Mouse (Mus musculus) kidney, adult 18-20 months (tissue): ENCODE measurements around the gene Lamp2.
"Not testable (repeated sequence)": the region's sequence is repeated elsewhere in the genome, so short reads cannot be mapped to it uniquely, and the experiment has no call there.

Experiments used
- DNase-seq: peaks from one replicate; pipeline ENCODE4 v3.0.0; 2021

Gene Lamp2

DNA sequence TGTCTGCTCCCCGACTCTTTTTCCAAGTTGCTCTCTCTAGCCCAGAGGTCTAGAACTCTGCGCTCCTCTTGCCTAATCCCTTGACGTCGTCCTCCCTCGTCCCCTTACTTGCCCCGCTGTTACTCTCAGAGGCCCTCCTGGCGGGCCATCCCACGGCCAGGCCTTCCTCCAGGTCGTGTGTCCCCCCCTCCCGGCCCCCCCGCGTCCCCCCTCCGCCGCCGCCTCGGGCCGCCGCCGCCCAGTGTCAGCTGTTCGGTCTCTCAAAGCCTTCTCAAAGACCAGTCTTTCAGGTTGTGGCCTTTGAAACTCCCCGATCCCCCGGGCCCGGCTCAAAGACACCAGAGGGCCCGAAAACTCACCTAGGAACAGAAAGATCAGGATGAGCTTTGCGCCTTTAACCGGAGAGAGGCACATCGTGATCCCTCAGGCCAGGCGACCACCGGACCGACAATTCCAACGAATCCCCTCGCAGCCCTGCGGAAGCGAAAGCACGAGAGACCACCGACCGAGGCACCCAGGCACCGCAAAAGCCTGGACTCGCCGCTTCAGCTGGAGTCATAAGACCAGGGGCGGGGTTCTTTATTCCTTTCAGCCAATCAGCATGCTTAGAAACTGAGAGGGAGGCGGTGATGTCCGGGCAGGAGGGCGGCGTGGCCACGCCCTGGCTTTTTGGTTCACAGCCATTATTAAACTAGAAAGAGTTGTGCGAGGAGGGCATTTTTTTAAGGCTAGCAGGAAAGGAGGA lies at the start of gene Lamp2:
Gene Lamp2, minus strand, starts transcription at position 565 of the 745 bp plus-strand sequence.
- DNase-seq, result peak; percentile 77

DNA sequence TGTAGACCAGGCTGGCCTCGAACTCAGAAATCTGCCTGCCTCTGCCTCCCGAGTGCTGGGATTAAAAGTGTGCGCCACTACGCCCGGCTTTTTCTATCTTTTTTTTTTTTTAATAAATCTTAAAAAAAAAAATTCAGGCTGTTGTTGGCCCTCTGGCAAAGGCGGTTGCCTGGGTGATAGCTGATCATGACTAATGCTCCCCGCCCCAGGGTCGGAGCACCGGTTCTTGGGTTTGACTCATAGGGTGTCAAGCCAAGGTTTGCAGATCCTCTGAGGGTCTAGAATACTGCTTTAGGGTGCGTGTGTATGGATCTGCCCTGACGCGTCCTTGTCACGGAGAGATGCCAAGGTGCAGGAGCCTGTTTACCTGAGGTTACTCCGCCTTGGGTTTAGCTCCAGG lies 48.6 kb upstream of the Lamp2 start:
- no peak for DNase-seq

DNA sequence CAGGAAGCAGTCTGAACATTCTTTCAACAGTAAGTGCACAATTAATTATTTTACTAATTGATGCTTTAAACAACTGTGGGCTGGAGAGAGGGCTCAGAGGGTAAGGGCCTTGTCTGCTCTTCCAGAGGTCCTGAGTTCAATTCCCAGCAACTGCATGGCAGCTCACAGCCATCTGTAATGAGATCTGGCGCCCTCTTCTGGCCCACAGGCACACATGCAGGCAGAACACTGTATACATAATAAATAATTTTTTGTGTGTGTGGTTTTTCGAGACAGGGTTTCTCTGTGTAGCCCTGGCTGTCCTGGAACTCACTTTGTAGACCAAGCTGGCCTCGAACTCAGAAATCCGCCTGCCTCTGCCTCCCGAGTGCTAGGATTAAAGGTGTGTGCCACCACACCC lies 45.9 kb upstream of the Lamp2 start:
- DNase-seq, result not testable (repeated sequence)

DNA sequence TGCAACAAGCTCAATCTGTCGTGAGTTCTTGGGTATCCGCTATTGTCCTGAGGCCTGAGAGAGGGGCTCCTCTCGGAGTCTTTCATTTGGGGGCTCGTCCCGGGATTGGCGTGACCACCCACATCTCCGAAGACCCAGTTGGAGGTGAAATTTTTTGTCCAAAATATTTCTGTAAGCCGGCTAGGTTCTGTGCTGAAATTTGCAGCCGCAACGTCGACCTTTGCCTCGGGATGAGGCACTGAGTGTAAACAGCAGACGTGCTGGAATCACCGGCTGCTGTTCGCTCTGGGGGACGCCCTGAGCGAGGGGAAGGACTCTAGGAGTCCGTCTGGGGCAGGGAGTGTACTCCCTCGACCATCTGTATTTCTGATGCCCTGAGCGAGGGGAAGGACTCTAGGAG lies 29.2 kb upstream of the Lamp2 start:
- DNase-seq, result not testable (repeated sequence)

DNA sequence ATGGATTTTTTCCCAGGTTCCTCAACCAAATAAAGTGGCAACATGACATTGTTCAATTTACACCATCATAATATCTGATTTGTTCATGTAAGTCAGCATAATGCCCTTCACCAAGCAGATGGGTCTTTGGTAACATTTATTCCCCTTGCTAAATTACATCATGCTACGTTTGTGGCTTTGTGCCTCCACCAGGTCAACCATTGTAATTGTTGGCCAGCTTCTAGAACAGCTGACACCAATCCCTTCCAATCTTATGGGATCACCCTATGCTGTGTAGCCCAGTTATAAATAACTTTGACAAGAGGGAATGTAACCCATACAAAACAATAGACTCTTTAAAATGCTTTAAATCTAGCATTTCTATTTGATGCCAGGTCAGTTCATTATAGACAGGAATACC lies 22.3 kb upstream of the Lamp2 start:
- no peak for DNase-seq

DNA sequence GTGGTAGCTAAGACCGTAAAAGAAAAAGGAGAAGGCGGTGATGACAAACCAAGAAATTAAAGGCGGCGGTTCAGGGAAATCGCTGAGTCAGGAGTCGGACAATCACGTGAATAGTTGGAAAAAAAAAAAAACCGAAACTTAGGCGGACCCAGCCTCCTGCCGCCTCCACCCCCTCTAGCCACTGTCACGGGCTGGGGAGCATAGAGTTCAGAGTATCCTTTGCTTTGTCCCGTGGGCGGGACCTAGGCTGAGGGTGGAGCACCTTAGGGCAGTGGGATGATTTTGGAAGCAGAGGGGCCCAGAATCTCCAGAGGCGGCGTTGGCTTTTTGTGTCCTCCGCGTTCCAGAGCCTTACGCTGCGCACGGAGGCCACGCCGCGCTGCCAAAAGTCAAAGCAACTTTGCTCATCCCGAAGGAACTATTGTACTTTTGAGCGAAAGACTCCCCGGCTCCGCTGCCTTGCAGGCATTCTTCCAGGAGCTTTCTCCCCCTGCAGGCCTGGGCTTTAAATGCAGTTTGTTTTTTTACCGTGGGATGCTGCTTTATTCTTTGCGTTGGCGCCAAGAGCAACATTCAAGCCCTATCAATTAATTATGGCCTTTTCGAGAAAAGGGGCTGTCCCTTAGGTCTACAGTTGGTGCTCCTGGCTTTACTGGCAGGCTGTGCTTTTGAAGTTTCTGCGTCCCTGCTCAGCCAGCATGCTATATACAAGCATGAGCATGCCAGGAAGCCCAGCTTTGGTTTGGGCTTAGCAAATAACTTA lies 17.5 kb upstream of the Lamp2 start:
- DNase-seq, result peak; percentile 78

DNA sequence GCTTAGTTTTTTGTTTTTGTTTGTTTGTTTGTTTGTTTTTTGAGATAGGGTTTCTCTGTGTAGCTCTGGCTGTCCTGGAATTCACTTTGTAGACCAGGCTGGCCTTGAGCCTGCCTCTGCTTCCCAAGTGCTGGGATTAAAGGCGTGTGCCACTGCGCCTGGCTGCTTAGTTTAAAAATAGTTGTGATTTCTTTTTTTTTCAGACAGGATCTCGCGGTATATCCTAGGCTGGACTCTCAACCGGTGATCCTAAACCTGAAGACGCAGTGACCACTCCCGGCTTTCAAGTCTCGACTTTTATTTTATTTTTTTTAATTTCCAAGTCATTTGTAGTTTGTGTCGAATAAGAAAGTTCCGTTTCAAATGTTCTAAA lies 16.9 kb upstream of the Lamp2 start:
- no peak for DNase-seq

DNA sequence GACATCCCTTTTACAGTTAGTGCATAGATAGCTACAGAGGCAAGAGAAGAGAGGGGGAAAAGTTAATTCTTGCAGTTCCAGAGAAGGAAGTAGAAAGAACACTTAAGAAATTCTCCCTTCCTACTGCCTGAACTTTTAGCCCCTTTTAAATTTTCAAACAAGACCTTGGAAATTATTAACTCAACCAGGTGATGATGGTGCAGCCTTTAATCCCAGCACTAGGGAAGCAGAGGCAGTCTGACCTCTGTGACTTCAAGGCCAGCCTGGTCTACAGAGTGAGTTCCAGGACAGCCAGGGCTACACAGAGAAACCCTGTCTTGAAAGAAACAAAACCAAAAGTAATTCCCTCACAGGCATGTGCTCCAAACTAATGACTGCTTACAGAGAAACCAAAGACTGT lies 10.0 kb upstream of the Lamp2 start:
- DNase-seq, result no peak

DNA sequence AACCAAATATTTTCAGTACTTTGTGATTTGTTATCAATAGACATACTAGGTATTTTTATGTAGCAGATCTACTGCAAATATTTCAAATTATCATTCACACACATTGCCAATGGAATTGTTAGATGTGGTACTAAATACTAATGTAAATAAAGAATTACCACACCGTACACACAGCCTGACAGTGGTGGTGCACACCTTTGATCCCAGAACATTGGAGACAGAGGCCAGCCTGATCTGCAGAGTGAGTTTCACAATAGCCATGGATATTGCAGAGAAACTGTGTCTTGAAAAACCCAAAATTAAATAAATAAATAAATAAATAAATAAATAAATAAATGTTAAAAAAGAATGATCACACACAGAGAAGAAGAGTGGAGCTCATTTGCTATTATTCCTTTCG lies 6.9 kb upstream of the Lamp2 start:
- DNase-seq, result no peak

DNA sequence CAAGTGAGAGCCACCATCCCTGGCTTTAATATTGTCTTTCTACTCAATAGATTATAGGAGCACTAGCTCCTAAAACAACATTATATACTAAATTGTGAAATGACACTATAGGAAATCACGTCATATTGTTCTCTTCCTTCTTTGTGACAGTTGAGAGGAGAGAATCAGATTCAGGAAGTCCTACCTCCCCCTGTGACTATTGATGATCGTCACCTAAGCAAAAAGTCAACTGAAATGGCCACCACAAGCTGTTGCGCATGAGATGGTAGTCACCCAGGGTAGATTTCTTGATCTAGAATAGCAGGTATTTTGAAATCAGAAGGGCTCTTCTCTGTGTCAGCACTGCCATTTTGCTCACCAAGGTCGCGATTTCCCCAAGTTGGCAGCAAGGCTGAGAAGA lies 5.8 kb upstream of the Lamp2 start:
- DNase-seq, result no peak

DNA sequence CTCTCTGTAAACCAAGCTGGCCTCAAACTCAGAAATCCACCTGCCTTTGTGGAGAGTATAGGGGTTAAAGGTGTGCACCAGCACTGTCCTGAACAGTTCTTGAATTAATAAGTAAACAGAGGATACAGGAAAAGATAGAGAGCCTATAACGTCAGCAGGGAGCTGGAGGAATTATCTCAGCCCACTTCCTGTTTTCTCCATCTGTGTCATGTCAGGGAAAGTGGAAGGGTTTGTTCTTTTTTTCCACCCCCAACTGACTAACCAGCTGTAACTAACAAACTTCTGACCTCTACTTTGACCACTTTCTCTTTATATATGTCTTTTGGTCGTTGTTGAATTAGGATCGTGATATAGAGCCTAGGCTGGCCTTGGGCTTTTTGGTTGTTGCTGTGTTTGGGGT lies 4.6 kb upstream of the Lamp2 start:
- no peak for DNase-seq

DNA sequence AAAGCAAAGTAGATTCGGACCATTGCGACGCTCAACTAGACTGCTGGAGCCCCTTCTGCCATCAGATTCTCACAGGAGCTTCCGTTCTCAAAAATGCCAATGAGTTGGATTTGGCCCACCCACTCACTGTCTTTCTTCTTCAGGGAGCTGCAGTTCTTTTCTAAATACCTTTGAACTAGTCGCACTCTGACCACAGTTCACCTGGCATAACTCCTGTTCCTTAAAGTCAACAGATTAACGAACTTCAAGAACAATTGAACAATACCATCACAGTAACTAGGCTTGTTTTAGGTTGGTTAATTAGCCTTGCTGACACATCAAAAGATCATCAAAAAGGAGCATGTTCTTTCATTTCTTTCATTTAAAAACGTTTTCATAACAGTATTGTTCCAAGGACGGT lies 2.8 kb upstream of the Lamp2 start:
- no peak for DNase-seq

DNA sequence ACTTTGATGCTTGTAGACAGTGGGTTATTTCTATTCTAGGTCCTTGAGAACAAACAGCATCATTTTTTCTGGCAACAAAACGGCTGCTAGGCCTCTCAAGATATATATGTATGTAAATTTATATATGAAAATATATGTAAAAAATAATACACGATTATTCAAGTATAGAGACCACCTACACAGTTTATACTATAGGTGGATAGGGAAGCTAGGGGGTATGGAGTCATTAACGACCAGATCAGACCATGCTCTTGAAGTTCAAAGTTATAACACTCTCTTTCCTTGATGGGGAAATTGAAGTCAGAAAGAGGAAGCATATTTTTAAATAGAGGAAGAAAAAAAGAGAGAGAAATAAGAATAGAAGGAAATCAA lies 367 bp upstream of the Lamp2 start:
- no peak for DNase-seq

DNA sequence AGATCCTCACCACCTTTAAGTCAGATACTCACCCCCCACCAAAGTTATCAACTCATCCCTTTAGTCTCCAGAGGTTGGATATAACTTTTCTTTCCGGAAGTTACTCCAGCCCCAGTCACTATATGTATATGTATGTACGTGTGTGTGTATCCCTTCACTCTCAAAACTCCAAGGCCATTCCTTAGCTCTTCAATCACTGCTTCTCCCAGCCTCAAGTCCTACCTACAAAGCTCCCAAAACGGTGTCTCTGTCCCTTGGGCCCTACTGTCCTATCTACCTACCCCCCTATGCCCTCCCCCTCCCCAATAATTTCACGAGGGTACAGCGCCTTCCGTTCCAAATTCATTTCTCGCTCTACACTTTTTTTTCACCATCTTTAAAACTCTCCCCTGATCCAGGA lies 780 bp downstream of the Lamp2 start:
- DNase-seq, result no peak

DNA sequence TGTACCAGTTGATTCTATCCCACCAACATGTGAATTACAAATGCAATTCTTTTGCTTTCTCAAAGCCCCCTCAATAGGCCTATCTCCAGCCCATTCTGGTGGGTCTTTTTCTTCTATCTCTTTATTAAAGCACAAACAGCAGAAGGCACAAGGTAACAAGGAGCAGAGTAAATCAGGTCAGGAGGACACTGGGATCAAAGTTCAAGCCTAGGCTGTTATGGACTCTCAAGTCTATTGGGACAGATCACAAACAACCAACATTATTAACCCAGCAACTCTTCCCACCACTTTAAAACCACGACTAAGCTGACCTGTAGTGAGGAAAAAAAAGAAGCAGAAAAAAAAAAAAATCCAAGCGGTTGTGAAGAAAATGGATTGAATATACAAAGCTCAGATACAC lies 1.4 kb downstream of the Lamp2 start:
- no peak for DNase-seq

DNA sequence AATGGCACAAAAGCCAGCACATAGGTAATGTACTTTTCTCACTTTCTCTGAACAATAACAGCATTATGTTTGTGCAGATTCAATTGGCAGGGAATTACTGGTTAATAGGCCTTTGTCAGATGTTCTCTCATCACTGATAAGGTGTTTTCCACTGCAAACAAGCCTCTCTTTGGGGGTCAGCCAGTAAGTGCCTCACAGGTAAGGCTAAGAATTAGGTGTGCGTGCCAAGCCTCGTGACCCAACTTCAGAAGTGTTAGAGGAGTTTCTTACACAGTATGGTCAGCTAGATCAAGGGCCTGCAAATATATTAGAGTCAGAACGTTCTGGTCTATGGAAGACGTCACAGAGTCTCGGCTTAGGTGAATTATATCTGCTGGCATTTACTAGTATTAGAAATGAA lies 2.3 kb downstream of the Lamp2 start:
- DNase-seq, result no peak

DNA sequence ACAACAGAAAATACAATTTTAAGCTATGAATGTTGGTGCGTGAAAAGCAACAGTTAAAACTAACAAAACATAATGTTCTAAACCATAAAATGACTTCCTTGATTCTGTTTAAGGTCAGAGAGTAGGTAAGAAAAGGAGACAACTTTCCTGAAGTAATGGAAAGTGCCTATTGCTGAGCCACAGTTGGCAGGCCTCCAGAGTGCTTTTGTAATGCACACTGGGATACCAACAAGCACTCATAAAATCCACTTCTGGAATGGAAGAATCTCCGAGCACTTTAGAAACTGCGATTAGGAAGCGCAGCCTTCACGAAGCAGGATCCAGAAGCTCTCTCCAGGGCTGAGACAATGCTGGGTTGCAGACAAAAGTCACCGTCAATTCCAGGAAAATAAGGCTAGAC lies 5.8 kb downstream of the Lamp2 start:
- no peak for DNase-seq

DNA sequence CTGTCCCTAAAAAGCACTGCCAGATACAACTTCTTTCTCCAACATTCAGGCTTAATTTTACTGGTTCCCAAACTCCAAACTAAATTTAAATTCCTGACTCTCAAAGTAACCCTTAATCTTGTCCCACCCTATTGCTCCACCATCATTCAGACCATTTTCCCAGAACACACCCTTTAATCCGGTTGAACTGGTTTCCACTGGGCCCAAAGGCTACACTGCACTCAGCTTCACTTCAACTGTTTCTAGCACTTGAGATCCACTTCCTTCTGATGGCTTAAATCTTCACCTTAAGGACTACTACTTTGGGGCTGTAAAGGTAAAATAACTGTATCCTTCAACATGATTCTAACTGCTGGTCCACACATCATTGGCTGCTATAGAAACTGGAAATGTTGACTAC lies 10.5 kb downstream of the Lamp2 start:
- DNase-seq, result no peak

DNA sequence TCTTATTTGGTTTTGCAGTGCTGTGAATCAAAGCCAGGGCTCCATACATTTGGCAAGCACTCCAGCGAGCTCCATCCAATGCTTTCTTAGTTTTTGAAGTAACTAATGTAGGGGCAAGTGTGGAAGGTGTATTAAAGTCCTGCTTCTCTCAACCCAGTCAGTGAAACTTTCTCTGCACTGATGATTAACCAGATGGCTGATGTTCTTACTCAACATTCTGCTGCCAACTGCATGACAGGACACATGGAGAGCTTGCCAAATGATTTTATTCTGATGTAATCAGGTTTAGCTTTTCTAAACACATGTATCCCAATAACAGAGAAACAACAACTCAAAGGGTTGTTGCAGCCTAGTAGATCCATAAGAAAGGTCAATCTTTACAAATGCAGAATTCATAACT lies 13.8 kb downstream of the Lamp2 start:
- no peak for DNase-seq

DNA sequence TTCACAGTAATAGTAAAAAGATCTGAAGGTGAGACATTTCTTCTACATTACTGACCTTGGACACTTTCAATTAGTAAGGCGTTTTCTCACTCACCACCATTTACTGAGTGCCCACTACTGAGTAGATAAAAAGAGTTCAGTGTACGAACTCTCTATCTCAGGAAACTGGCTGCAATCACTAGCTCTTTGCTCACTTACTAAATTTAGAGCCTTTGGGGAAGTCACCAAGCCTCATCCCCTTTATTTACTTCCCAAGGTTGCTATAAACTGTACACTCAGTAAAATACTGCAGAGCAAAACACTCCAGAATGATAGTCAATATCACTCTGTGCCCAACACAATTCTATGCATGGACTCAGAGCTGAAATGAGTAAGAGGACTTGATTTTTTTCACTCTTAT lies 16.6 kb downstream of the Lamp2 start:
- no peak for DNase-seq

DNA sequence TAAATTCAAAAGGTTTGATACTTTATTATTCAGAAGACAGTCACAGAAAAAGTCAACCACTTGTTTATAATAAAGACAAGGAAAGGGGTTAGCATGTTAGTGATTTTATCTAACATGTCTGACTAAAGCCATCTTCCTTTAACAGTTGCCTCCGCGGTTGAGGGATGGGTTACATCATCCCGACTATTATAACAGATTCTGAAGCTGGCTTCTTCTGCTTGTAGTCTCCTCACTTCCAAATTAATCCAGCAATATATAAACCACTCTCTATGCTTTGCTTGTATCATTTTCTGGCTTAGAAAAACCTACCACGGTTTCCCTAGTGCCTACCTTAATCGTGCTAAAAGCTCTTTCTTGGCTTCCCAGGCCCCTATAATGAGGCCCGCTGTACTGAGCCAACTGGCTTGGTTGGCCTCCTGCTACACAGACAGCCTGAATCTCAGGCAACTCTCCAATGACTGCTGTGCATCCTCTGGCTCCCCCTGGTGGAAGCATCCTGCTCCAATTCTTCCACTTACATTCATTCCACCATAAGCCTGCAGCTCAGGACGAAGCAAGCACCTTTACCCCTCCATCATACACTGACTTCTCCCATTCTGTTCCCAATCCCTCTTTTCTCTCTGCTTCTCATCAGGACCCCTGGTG lies 18.0 kb downstream of the Lamp2 start:
- peak; percentile 79 for DNase-seq

DNA sequence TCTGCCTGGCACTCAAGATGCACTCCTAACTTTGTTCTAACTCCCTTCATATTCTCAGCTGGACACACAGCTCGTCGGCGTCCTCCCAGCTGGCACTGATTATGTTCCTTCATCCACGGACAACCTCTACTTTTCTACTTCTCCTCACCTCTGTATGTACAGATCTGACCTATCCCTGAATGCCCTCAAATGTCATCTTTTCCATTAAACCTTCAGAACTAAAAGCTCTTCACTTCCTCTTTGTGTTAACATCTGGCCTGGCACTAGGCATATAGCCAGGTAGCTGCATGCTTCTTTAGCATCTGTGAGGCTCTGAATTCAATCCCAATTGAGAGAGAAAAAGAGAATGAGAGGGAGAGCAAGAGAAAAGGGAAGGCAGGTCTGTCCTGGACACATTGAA lies 26.8 kb downstream of the Lamp2 start:
- DNase-seq, result no peak

DNA sequence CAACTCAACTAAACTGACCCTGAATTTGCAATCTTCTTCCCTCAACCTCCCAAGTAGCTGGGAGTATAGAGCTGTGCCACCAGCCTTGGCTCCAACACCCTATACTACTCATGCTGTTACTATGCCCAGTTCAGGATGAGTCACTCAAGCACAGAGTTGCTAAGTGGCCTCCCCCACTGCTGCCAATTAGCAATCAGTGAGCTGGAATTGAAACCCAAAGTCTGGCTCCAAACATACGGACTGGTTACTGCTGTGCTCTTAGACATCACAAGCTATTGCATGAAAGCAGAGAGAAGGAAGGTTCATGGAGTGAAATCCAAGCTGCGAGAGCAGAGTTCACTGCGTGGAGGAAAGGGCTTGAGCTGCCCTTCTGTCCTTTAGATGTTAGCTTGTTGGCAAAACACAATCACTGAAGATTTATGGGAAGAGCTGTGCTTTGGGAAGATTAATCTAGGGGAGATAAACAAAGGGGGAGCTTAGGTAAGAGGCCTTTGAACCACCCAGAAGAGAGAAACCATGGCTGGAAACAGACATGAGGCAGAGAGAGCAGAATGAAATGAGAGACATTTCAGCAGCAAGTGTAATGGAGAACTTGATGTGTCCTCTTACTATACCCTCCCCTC lies 27.3 kb downstream of the Lamp2 start:
- DNase-seq, result no peak

DNA sequence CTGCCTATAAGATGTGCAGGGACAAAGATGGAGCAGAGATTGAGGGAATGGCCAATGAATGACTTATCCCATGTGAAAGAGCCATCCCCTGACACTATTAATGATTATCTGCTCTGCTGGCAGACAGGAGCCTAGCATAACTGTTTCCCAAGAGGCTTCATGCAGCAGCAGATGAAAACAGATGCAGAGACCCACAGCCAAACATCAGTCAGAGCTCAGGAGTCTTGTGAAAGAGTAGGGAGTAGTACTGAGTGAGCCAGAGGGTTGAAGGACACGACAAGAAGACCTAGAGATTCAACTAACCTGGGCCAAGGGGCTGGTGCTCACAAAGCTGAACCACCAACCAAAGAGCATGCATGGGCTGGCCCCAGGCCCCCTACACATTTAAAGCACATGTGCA lies 30.2 kb downstream of the Lamp2 start:
- no peak for DNase-seq
